Mouse (Mus musculus): ENCODE data around the gene Nfix.

GRCm38 (mm10) chr8:84742171-84743053, 57.7 kb downstream of the Nfix start:
- TF ChIP-seq CTCF (IDR thresholded peaks at IDR 0.05; ENCODE audit: insufficient read depth, low read depth, low read length) (no peak), POLR2A (IDR thresholded peaks at IDR 0.05; ENCODE audit: insufficient read depth, low read depth, low read length) (no peak)

All from olfactory bulb, adult 2 months (tissue).